In genomic region chr14:22256274-22256673, GRCm38 (mm10) we compare ENCODE assay signal across 20 mouse cellular contexts.
A peak's percentile ranks its signal among the peaks of the same experiment; 100 is the strongest.
DNase-seq lines count a peak whose midpoint lies in the region; ATAC-seq and TF ChIP-seq lines count a peak whose summit lies in the region.
"Had no signal": no experiment of that assay in that cellular context is flagged by ENCODE, and none has a peak within 500 bp of the region (broad histone marks: within the 10 kb centered on the region; RNA-seq: fewer than 3 reads in every experiment).

No protein-coding gene starts in this region.

- H3K27ac ChIP-seq in testis, adult 2 months (ENCODE audit: control insufficient read depth, insufficient read depth, low read depth, low read length): peak overlapping the region; percentile 39; the same call in 1 of the 2 replicates
- no peak overlapping the region for H3K27ac ChIP-seq in forebrain, postnatal 0 days (ENCODE audit: low read depth, low read length)
- H3K27ac ChIP-seq: embryonic facial prominence, embryonic 15.5 days; heart, embryonic 13.5 days; hindbrain, embryonic 14.5 days; left cerebral cortex, adult 2 months; limb, embryonic 12.5 days; liver, embryonic 13.5 days; midbrain, embryonic 12.5 days had no signal

- TF ChIP-seq CTCF in testis, adult 2 months (IDR thresholded peaks at IDR 0.05; ENCODE audit: control insufficient read depth, insufficient read depth, insufficient replicate concordance, low read depth, low read length): no peak
- TF ChIP-seq CTCF in forebrain, postnatal 0 days (IDR thresholded peaks at IDR 0.05; ENCODE audit: low read depth): no peak

- WGBS in forebrain, postnatal 0 days: 85% methylated on average over 12 of the region's 12 CpGs

- H3K27me3 ChIP-seq in testis, adult 2 months (ENCODE audit: control insufficient read depth, insufficient read depth, low read length): no peaks in the 10 kb centered on the region
- no peaks in the 10 kb centered on the region for H3K27me3 ChIP-seq in forebrain, postnatal 0 days (ENCODE audit: insufficient read depth, low read length)
- H3K27me3 ChIP-seq: embryonic facial prominence, embryonic 15.5 days; heart, embryonic 13.5 days; liver, embryonic 13.5 days; midbrain, embryonic 12.5 days had no signal

- H3K36me3 ChIP-seq in testis, adult 2 months (ENCODE audit: control insufficient read depth, insufficient read depth, low read length): no peaks in the 10 kb centered on the region
- H3K36me3 ChIP-seq in forebrain, postnatal 0 days (ENCODE audit: insufficient read depth): no peaks in the 10 kb centered on the region
- H3K36me3 ChIP-seq: embryonic facial prominence, embryonic 15.5 days; heart, embryonic 13.5 days; limb, embryonic 12.5 days; liver, embryonic 13.5 days; midbrain, embryonic 12.5 days had no signal

- no peak for DNase-seq in testis, postnatal 10 days (ENCODE audit: low spot score)
- DNase-seq in T-cell, adult 2 months (ENCODE audit: low spot score): peak; percentile 6
- peak; percentile 30 for DNase-seq in naive thymus-derived CD4-positive, alpha-beta T cell, adult 2 months (ENCODE audit: low read depth)
- no peak for DNase-seq in heart, adult 18-20 months
- no peak for DNase-seq in cerebellum, adult 11 months
- no peak for DNase-seq in forebrain, postnatal 0 days
- DNase-seq: adrenal gland, postnatal 10 days; cerebellum, adult 11-12 months; cerebellum, postnatal 25 days; kidney, postnatal 25 days; liver, embryonic 13.5 days; right cerebral cortex, postnatal 25 days had no signal

- no peak for ATAC-seq in forebrain, postnatal 0 days
- ATAC-seq: intestine, embryonic 16.5 days had no signal

- no peaks in the 10 kb centered on the region for H3K4me1 ChIP-seq in testis, adult 2 months (ENCODE audit: control insufficient read depth, insufficient read depth, low read length)
- peaks cover 12% of the 10 kb centered on the region; the same call in 1 of the 2 replicates for H3K4me1 ChIP-seq in forebrain, postnatal 0 days (ENCODE audit: insufficient read depth)
- H3K4me1 ChIP-seq: liver, embryonic 13.5 days had no signal

- H3K9me3 ChIP-seq in forebrain, postnatal 0 days (ENCODE audit: low read length): no peaks in the 10 kb centered on the region
- H3K9me3 ChIP-seq: embryonic facial prominence, embryonic 15.5 days; heart, embryonic 13.5 days; limb, embryonic 12.5 days; liver, embryonic 13.5 days; midbrain, embryonic 12.5 days had no signal

- H3K9ac ChIP-seq in forebrain, postnatal 0 days: no peak overlapping the region
- H3K9ac ChIP-seq: embryonic facial prominence, embryonic 15.5 days; heart, embryonic 13.5 days; hindbrain, embryonic 14.5 days; limb, embryonic 12.5 days; liver, embryonic 13.5 days; midbrain, embryonic 12.5 days had no signal

- H3K4me3 ChIP-seq in testis, adult 2 months (ENCODE audit: control insufficient read depth, low read depth, low read length): peak overlapping the region; percentile 39; the same call in 1 of the 2 replicates
- H3K4me3 ChIP-seq in forebrain, postnatal 0 days (ENCODE audit: low read depth, low read length): no peak overlapping the region
- H3K4me3 ChIP-seq: embryonic facial prominence, embryonic 15.5 days; heart, embryonic 13.5 days; left cerebral cortex, adult 2 months; limb, embryonic 12.5 days; liver, embryonic 13.5 days; midbrain, embryonic 12.5 days had no signal

- TF ChIP-seq POLR2A in testis, adult 2 months (IDR thresholded peaks at IDR 0.05; ENCODE audit: control insufficient read depth, low read depth, low read length): no peak

- no peak overlapping the region for H3K4me2 ChIP-seq in forebrain, postnatal 0 days (ENCODE audit: low read depth)
- H3K4me2 ChIP-seq: embryonic facial prominence, embryonic 15.5 days; heart, embryonic 13.5 days; hindbrain, embryonic 14.5 days; limb, embryonic 12.5 days; liver, embryonic 13.5 days; midbrain, embryonic 12.5 days had no signal

Comparison
In these comparisons a context has a peak if more than half of its experiments do, and no peak if none do; other contexts are left out.
1. DNase-seq: peak in T-cell, adult 2 months (single experiment) and naive thymus-derived CD4-positive, alpha-beta T cell, adult 2 months (single experiment); none in testis, postnatal 10 days (single experiment), heart, adult 18-20 months (0 of 2), cerebellum, adult 11 months (single experiment) and forebrain, postnatal 0 days (single experiment).